Mouse (Mus musculus) forebrain, embryonic 11.5 days (tissue): Measurements from ENCODE around the gene Frmd4a. TPM values are rescaled to one million over a fixed set of nuclear protein-coding genes. Genes with fewer than 3 reads are reported as not detected.

ENCODE experiments used
- ATAC-seq: fragments of 200-750 bp; cut with Nextera tagmentation; replicated peaks from 2 replicates; pipeline ENCODE4 v1.8.0; 2017; ENCODE audit warnings: moderate TSS enrichment; ENCODE audit not compliant: low FRiP score
- DNase-seq: peaks from one replicate; pipeline ENCODE4 v3.0.0-alpha.2; 2017; ENCODE audit warnings: low spot score
- H3K27ac ChIP-seq: fragments of 300-500 bp; sonication (generic); 2 replicates; pipeline ENCODE4 v1.5.1; 2014; ENCODE audit warnings: low read depth, low read length
- H3K27me3 ChIP-seq: fragments of 300-500 bp; sonication (generic); 2 replicates; pipeline ENCODE4 v1.6.1; 2014; ENCODE audit warnings: mild to moderate bottlenecking, low read length, mixed read lengths; ENCODE audit not compliant: control insufficient read depth, insufficient read depth
- H3K36me3 ChIP-seq: fragments of 300-500 bp; sonication (generic); 2 replicates; pipeline ENCODE4 v1.6.1; 2014; ENCODE audit warnings: mild to moderate bottlenecking, low read length, moderate library complexity, mixed read lengths; ENCODE audit not compliant: control insufficient read depth, insufficient read depth
- H3K4me1 ChIP-seq: fragments of 300-500 bp; sonication (generic); replicated peaks from 2 replicates; pipeline ENCODE4 v1.6.1; 2014; ENCODE audit warnings: low read length, mixed read lengths; ENCODE audit not compliant: control insufficient read depth, insufficient read depth
- H3K4me2 ChIP-seq: fragments of 300-500 bp; sonication (generic); 2 replicates; pipeline ENCODE4 v1.6.1; 2014; ENCODE audit warnings: low read depth, mild to moderate bottlenecking, low read length, moderate library complexity, mixed read lengths; ENCODE audit not compliant: severe bottlenecking
- H3K4me3 ChIP-seq: fragments of 300-500 bp; sonication (generic); 2 replicates; pipeline ENCODE4 v1.5.1; 2014; ENCODE audit warnings: low read depth, low read length
- H3K9ac ChIP-seq: fragments of 300-500 bp; sonication (generic); 2 replicates; pipeline ENCODE4 v1.6.1; 2014; ENCODE audit warnings: low read length
- H3K9me3 ChIP-seq: fragments of 300-500 bp; sonication (generic); 2 replicates; pipeline ENCODE4 v1.6.1; 2016; ENCODE audit warnings: low read length, mixed read lengths; ENCODE audit not compliant: control insufficient read depth
- WGBS: fragments of 180-500 bp; shearing (Covaris S2); extraction: QIAGEN DNeasy Blood & Tissue Kit; methylation state at CpG from one replicate; pipeline ENCODE4 v1.1.7; 2014; 5-methylcytosine and 5-hydroxymethylcytosine counted together
- polyA plus RNA-seq: library from polyadenylated mRNA; unstranded; fragments of >200 nt; fragmentation: Nextera tagmentation; extraction: Ambion mirVana; gene quantifications from 2 replicates; pipeline ENCODE4 v1.2.1, GENCODE M21; 2014

Gene Frmd4a
- polyA plus RNA-seq, 1 experiment from 2014 or later = 50.3 TPM

- whole genome bisulfite sequencing = 92% methylated on average over 5 of the region's 5 CpGs
- Histone ChIP-seq H3K4me2 (no peak overlapping the region), H3K9me3 (no peaks in the 10 kb centered on the region), H3K27me3 (no peaks in the 10 kb centered on the region), H3K4me1 (no peaks in the 10 kb centered on the region; the same call in 1 of the 2 replicates), H3K4me3 (no peak overlapping the region), H3K36me3 (no peaks in the 10 kb centered on the region; the same call in 1 of the 2 replicates), H3K27ac (no peak overlapping the region), H3K9ac (no peak overlapping the region)
- ATAC-seq (no peak), DNase-seq (no peak)
Measured at GRCm38 (mm10) chr2:4532198-4532568, 514.7 kb downstream of the Frmd4a start.

- WGBS = 90% methylated on average over 6 of the region's 6 CpGs
Measured at GRCm38 (mm10) chr2:4532945-4533344, 515.4 kb downstream of the Frmd4a start.

GRCm38 (mm10) chr2:4535187-4535864 lies 517.8 kb downstream of the Frmd4a start:
- WGBS = 92% methylated on average over 9 of the region's 9 CpGs
- Histone ChIP-seq H3K27ac (no peak overlapping the region), H3K9ac (no peak overlapping the region), H3K4me2 (no peak overlapping the region), H3K9me3 (no peaks in the 10 kb centered on the region), H3K36me3 (no peaks in the 10 kb centered on the region; the same call in 1 of the 2 replicates), H3K27me3 (no peaks in the 10 kb centered on the region), H3K4me1 (peaks cover 3% of the 10 kb centered on the region; the same call in 1 of the 2 replicates), H3K4me3 (no peak overlapping the region)
- DNase-seq = no peak
- ATAC-seq = no peak

More at GRCm38 (mm10) chr2:4532945-4533344, 515.4 kb downstream of the Frmd4a start:
- DNase-seq = no peak
- no peak for ATAC-seq
- Histone ChIP-seq H3K27me3 (no peaks in the 10 kb centered on the region), H3K4me2 (no peak overlapping the region), H3K4me1 (no peaks in the 10 kb centered on the region; the same call in 1 of the 2 replicates), H3K9ac (no peak overlapping the region), H3K9me3 (no peaks in the 10 kb centered on the region), H3K27ac (no peak overlapping the region), H3K4me3 (no peak overlapping the region), H3K36me3 (no peaks in the 10 kb centered on the region; the same call in 1 of the 2 replicates)

GRCm38 (mm10) chr2:4541330-4541729 lies 523.8 kb downstream of the Frmd4a start:
- H3K4me3 ChIP-seq = no peak overlapping the region
- ATAC-seq (no peak), DNase-seq (no peak)
- no peaks in the 10 kb centered on the region for H3K36me3 ChIP-seq
- no peak overlapping the region; the same call in 1 of the 2 replicates for H3K27ac ChIP-seq
- H3K27me3 ChIP-seq = no peaks in the 10 kb centered on the region
- H3K4me2 ChIP-seq = no peak overlapping the region
- H3K9ac ChIP-seq = no peak overlapping the region
- WGBS = 70% methylated on average over 4 of the region's 4 CpGs
- peaks cover 22% of the 10 kb centered on the region for H3K4me1 ChIP-seq
- no peaks in the 10 kb centered on the region for H3K9me3 ChIP-seq

DNA sequence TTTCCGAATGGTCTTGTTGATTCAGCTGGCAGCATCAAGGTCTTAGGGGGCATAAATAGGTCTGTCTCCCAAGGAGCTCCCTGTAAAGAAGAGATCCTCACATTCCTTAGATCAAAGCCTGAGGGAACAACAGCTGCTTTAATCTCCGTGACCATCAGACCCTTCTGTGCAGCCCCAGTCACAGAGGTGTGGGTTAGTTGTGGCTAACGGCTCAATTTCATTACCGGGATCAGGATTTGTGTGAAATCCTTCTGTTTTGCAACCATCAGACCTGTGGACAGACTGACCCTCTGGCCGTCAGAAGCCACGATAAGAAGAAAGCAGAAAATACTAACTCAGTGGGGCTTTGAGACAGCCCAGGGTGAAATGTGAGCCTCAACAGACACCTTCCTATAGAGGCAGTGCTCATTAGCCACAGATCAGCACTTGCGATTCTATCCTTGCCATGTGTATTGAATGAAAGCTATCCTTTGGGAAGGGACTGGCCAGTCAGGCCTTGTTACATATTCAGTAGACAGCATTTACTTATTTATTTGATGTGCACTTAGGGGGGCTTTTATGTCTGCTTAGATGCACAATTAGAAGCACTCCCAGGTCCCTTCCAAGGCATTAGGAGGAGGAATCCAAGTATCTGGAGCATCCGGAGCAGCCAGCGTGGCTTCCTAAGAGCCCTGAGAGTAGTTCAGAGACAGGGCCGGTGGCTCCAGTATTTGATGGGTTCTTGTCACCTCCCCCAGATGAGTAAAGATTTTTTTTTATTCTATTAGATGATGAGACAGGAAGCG lies 524.5 kb downstream of the Frmd4a start:
- ATAC-seq (peak; percentile 34; the same call in 1 of the 2 replicates), DNase-seq (no peak)
- Histone ChIP-seq H3K9ac (no peak overlapping the region), H3K4me2 (no peak overlapping the region), H3K27me3 (no peaks in the 10 kb centered on the region), H3K4me1 (peaks cover 22% of the 10 kb centered on the region), H3K4me3 (no peak overlapping the region), H3K36me3 (no peaks in the 10 kb centered on the region), H3K9me3 (no peaks in the 10 kb centered on the region), H3K27ac (peak overlapping the region; percentile 63)
- 25% methylated on average over 11 of the region's 11 CpGs for WGBS

DNA sequence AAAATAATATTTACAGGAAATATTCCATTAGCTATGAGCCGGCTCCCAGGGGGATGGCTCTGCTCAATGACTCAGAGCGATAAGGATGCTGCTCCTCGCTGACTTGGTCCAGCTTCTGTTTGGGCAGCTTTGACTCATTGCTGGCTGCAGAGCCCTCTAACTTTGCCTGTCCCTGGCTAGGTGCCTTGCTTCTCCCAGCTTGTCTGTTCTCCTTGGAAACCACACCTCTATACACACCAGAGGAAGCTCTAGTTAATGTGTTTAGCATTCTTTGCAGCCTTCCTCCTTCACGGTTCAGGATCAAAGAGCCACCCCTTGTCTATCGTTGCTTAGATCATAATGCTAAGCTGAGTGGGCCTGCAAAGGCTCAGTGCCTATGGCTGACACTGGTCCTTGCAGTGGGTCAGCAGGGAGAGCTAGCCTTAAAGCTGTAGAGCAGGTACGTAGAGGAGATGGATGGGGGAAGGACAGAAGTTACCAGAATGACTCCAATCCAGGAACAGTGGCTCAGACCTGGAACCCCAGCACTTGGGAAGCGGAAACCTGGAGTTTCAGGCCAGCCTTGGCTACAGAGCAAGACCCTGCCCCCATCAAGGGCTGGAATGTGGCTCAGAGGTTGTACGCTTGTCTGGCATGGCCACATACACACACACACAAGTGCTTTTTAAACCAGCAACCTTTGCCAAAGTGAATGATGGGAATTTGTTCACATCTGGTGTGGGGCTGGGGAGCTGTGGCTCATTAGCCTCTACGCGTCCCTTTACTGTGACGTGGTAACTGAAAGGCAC lies 525.3 kb downstream of the Frmd4a start:
- no peaks in the 10 kb centered on the region for H3K9me3 ChIP-seq
- no peaks in the 10 kb centered on the region for H3K27me3 ChIP-seq
- DNase-seq (no peak), ATAC-seq (peak; percentile 34; the same call in 1 of the 2 replicates)
- H3K9ac ChIP-seq = no peak overlapping the region
- WGBS = 47% methylated on average over 11 of the region's 11 CpGs
- H3K4me3 ChIP-seq = no peak overlapping the region
- no peaks in the 10 kb centered on the region for H3K36me3 ChIP-seq
- H3K27ac ChIP-seq = peak overlapping the region; percentile 63
- no peak overlapping the region for H3K4me2 ChIP-seq
- peaks cover 22% of the 10 kb centered on the region for H3K4me1 ChIP-seq

- DNase-seq = no peak
- Histone ChIP-seq H3K9ac (no peak overlapping the region), H3K4me2 (no peak overlapping the region), H3K9me3 (no peaks in the 10 kb centered on the region), H3K27ac (peak overlapping the region; percentile 60; the same call in 1 of the 2 replicates), H3K36me3 (no peaks in the 10 kb centered on the region), H3K27me3 (no peaks in the 10 kb centered on the region), H3K4me3 (no peak overlapping the region), H3K4me1 (peaks cover 22% of the 10 kb centered on the region)
- WGBS = 0% methylated on average over 1 of the region's 1 CpGs
- ATAC-seq = peak; percentile 43; the same call in 1 of the 2 replicates
Measured at GRCm38 (mm10) chr2:4543417-4543775, 525.9 kb downstream of the Frmd4a start.

DNA sequence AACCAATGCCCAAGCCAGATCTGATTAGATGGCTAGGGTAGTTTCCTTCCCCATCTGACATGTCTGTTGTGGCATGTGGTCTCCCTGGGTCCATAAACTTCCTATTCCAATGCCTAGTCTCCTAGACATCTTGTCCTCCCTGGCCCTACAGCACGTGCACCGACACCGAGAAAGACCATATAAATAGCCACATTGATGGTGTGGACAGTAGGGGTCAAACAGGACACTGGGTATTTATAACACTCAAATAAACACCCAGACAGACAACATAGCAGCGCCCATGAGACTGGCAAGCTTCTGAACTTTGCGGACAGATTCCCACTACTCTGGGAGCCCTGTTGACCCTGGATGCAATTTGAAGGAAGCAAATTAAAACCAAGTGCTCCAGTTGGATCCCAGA lies 526.8 kb downstream of the Frmd4a start:
- Histone ChIP-seq H3K9me3 (no peaks in the 10 kb centered on the region), H3K4me1 (peaks cover 22% of the 10 kb centered on the region), H3K4me3 (no peak overlapping the region), H3K36me3 (no peaks in the 10 kb centered on the region), H3K27me3 (no peaks in the 10 kb centered on the region), H3K9ac (no peak overlapping the region), H3K27ac (no peak overlapping the region), H3K4me2 (no peak overlapping the region)
- DNase-seq = no peak
- ATAC-seq = no peak
- WGBS = 83% methylated on average over 5 of the region's 5 CpGs
